Mouse (Mus musculus) liver, embryonic 14.5 days (tissue): ENCODE data around the gene Krt86. TPM values are rescaled to one million over a fixed set of nuclear protein-coding genes. Genes with fewer than 3 reads are reported as not detected.

ENCODE experiments used
- ATAC-seq: fragments of 200-750 bp; cut with Nextera tagmentation; 2 replicates; pipeline ENCODE4 v1.8.0; 2017; ENCODE audit warnings: moderate number of reproducible peaks, mild to moderate bottlenecking, moderate library complexity; ENCODE audit not compliant: insufficient read depth
- DNase-seq, 3 experiments: peaks; one replicate each; pipeline ENCODE4 v3.0.0-alpha.2; 2012 to 2013; ENCODE audit warnings: low read depth in 3 of 3, low spot score in 3 of 3
- H3K27ac ChIP-seq: fragments of 300-500 bp; sonication (generic); 2 replicates; pipeline ENCODE4 v1.5.1; 2014; ENCODE audit warnings: moderate library complexity, mild to moderate bottlenecking, control low read depth, inconsistent platforms
- H3K27me3 ChIP-seq: fragments of 300-500 bp; sonication (generic); 2 replicates; pipeline ENCODE4 v1.6.1; 2014; ENCODE audit warnings: mild to moderate bottlenecking, low read length, moderate library complexity; ENCODE audit not compliant: control insufficient read depth, insufficient read depth
- H3K36me3 ChIP-seq: fragments of 300-500 bp; sonication (generic); replicated peaks from 2 replicates; pipeline ENCODE4 v1.6.1; 2014; ENCODE audit warnings: low read depth; ENCODE audit not compliant: control insufficient read depth, insufficient read depth
- H3K4me1 ChIP-seq, 2 experiments: fragments of 200-500 bp in 1 of 2; fragments of 300-500 bp in 1 of 2; sonication (generic) in 1 of 2; replicated peaks; 2 replicates each; pipeline ENCODE4 v1.6.1; 2012 to 2014; ENCODE audit warnings: antibody characterized with exemption in 1 of 2, inconsistent platforms in 1 of 2, low read length in 1 of 2; ENCODE audit not compliant: control insufficient read depth in 2 of 2, insufficient read depth in 2 of 2
- H3K4me2 ChIP-seq: fragments of 300-500 bp; sonication (generic); 2 replicates; pipeline ENCODE4 v1.6.1; 2014; ENCODE audit warnings: low read depth, mild to moderate bottlenecking, control low read depth, moderate library complexity
- H3K4me3 ChIP-seq, 2 experiments: fragments of 200-500 bp in 1 of 2; fragments of 300-500 bp in 1 of 2; sonication (generic) in 1 of 2; 2 replicates each; pipeline ENCODE4 v1.5.1; 2012 to 2014; ENCODE audit warnings: low read depth in 2 of 2, low read length in 2 of 2, mild to moderate bottlenecking in 2 of 2, control low read depth in 1 of 2, inconsistent platforms in 1 of 2, moderate library complexity in 1 of 2; ENCODE audit not compliant: insufficient read depth in 1 of 2
- H3K9ac ChIP-seq: fragments of 300-500 bp; sonication (generic); replicated peaks from 2 replicates; pipeline ENCODE4 v1.6.1; 2014; ENCODE audit warnings: mild to moderate bottlenecking, control low read depth, moderate library complexity
- H3K9me3 ChIP-seq: fragments of 300-500 bp; sonication (generic); 2 replicates; pipeline ENCODE4 v1.6.1; 2016; ENCODE audit warnings: low read length, mixed read lengths; ENCODE audit not compliant: control insufficient read depth
- CTCF ChIP-seq: IDR thresholded peaks from 2 replicates; pipeline ENCODE4 v1.5.1; 2016; ENCODE audit warnings: antibody characterized with exemption, low read depth, control low read depth
- EP300 ChIP-seq: IDR thresholded peaks from 2 replicates; pipeline ENCODE4 v1.6.1; 2016; ENCODE audit warnings: antibody characterized with exemption, low read depth
- WGBS: fragments of 180-500 bp; shearing (Covaris S2); extraction: QIAGEN DNeasy Blood & Tissue Kit; methylation state at CpG from one replicate; pipeline ENCODE4 v1.1.7; 2014; ENCODE audit not compliant: insufficient replicate concordance; 5-methylcytosine and 5-hydroxymethylcytosine counted together
- polyA plus RNA-seq, 2 experiments: library from polyadenylated mRNA; depleted of rRNA in 1 of 2; stranded (reverse) in 1 of 2; unstranded in 1 of 2; fragments of >200 nt; fragmentation: Nextera tagmentation in 1 of 2; extraction: Ambion mirVana in 1 of 2; gene quantifications; 2 replicates each; pipeline versions ENCODE4 v1.2.1 to v1.2.3; 2012 to 2014

Krt86 gene
- polyA plus RNA-seq, 2 experiments, result not detected

- no peaks in the 10 kb centered on the region for H3K4me1 ChIP-seq
- no peak for DNase-seq
- TF ChIP-seq CTCF (no peak), EP300 (no peak)
- H3K27ac ChIP-seq, result no peak overlapping the region
- no peaks in the 10 kb centered on the region for H3K27me3 ChIP-seq
- 57% methylated on average over 11 of the region's 11 CpGs for WGBS
- ATAC-seq, result no peak
- H3K36me3 ChIP-seq, result no peaks in the 10 kb centered on the region
- H3K9me3 ChIP-seq, result no peaks in the 10 kb centered on the region
- no peak overlapping the region for H3K9ac ChIP-seq
- H3K4me2 ChIP-seq, result no peak overlapping the region
- H3K4me3 ChIP-seq, result no peak overlapping the region
Observed at GRCm38 (mm10) chr15:101446572-101446971, 26.7 kb upstream of the Krt86 start.

GRCm38 (mm10) chr15:101447444-101447843 is 25.8 kb upstream of the Krt86 start, which contains the start of gene Krt88:
TSS of gene Krt88 (plus strand) at chr15:101447744.
- no peak for TF ChIP-seq EP300
- TF ChIP-seq CTCF, result no peak
- Histone ChIP-seq H3K4me1 (no peaks in the 10 kb centered on the region), H3K27me3 (no peaks in the 10 kb centered on the region), H3K27ac (no peak within 1 kb of the TSS), H3K4me2 (no peak within 1 kb of the TSS), H3K9me3 (no peaks in the 10 kb centered on the region), H3K4me3 (no peak within 1 kb of the TSS), H3K36me3 (no peaks in the 10 kb centered on the region), H3K9ac (no peak within 1 kb of the TSS)
- ATAC-seq (no peak), DNase-seq (no peak)
- 37% methylated on average over 2 of the region's 2 CpGs for WGBS

- H3K4me1 ChIP-seq, result no peaks in the 10 kb centered on the region
- no peak for TF ChIP-seq EP300
- peak; percentile 81 for TF ChIP-seq CTCF
- 6% methylated on average over 13 of the region's 13 CpGs for WGBS
- no peak overlapping the region for H3K4me2 ChIP-seq
- no peaks in the 10 kb centered on the region for H3K36me3 ChIP-seq
- no peaks in the 10 kb centered on the region; the same call in 1 of the 2 replicates for H3K9me3 ChIP-seq
- H3K4me3 ChIP-seq, result no peak overlapping the region
- no peak overlapping the region for H3K27ac ChIP-seq
- DNase-seq (peak in 2 of 3 experiments; percentile 7 to 29), ATAC-seq (no peak)
- no peak overlapping the region for H3K9ac ChIP-seq
- H3K27me3 ChIP-seq, result no peaks in the 10 kb centered on the region
Observed at GRCm38 (mm10) chr15:101453093-101453736, 20.1 kb upstream of the Krt86 start.

- DNase-seq (no peak), ATAC-seq (no peak)
- Histone ChIP-seq H3K4me1 (no peaks in the 10 kb centered on the region), H3K9me3 (no peaks in the 10 kb centered on the region; the same call in 1 of the 2 replicates), H3K9ac (no peak overlapping the region), H3K27ac (no peak overlapping the region), H3K4me2 (no peak overlapping the region), H3K36me3 (no peaks in the 10 kb centered on the region), H3K27me3 (no peaks in the 10 kb centered on the region), H3K4me3 (no peak overlapping the region)
- TF ChIP-seq CTCF (no peak), EP300 (no peak)
- WGBS, result 62% methylated on average over 8 of the region's 8 CpGs
Observed at GRCm38 (mm10) chr15:101454774-101455173, 18.5 kb upstream of the Krt86 start.

GRCm38 (mm10) chr15:101455292-101455691 is 18.0 kb upstream of the Krt86 start:
- no peaks in the 10 kb centered on the region for H3K36me3 ChIP-seq
- no peak overlapping the region for H3K4me2 ChIP-seq
- no peak for TF ChIP-seq EP300
- no peak for TF ChIP-seq CTCF
- 67% methylated on average over 2 of the region's 2 CpGs for WGBS
- no peak overlapping the region for H3K4me3 ChIP-seq
- H3K9me3 ChIP-seq, result no peaks in the 10 kb centered on the region; the same call in 1 of the 2 replicates
- no peak overlapping the region for H3K9ac ChIP-seq
- no peak for ATAC-seq
- no peak for DNase-seq
- no peaks in the 10 kb centered on the region for H3K27me3 ChIP-seq
- H3K4me1 ChIP-seq, result no peaks in the 10 kb centered on the region
- H3K27ac ChIP-seq, result no peak overlapping the region
